Mouse (Mus musculus): Measurements from ENCODE around the gene Eif2d. TPM values are rescaled to one million over a fixed set of nuclear protein-coding genes. Genes with fewer than 3 reads are reported as not detected.

Eif2d gene
- polyA plus RNA-seq, 1 experiment from 2014 or later, result 58.4 TPM

DNA sequence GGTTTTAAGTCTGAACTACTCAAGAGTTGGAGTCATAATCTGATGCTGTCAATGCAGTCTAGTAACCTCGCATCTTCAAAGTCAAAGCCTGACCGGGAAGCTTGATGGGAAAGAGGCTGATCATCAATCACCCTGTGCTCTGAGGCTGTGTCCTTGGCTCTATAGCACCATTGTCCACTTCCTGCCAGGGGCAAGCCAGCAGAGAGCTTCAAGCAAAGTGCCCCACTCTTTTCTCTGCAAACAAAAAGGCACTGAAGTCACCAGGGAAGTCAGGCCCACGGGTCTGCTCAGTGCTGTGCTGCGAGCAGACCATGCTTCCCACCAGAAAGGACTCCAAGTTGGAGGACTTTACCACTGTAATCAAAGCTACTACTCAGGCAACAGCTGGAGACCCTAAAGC is 24.3 kb downstream of the Eif2d start:
- H3K27me3 ChIP-seq, result no peaks in the 10 kb centered on the region
- H3K9ac ChIP-seq (replicated peaks), result no peak overlapping the region
- ATAC-seq (replicated peaks), result no peak
- H3K4me2 ChIP-seq (replicated peaks), result no peak overlapping the region
- no peaks in the 10 kb centered on the region for H3K4me1 ChIP-seq
- no peak overlapping the region for H3K27ac ChIP-seq (replicated peaks)
- WGBS, result 92% methylated on average over 4 of the region's 4 CpGs
- H3K9me3 ChIP-seq, result no peaks in the 10 kb centered on the region
- peaks cover 68% of the 10 kb centered on the region for H3K36me3 ChIP-seq
- H3K4me3 ChIP-seq, result no peak overlapping the region

- no peak overlapping the region for H3K9ac ChIP-seq (replicated peaks)
- no peaks in the 10 kb centered on the region for H3K9me3 ChIP-seq
- no peaks in the 10 kb centered on the region for H3K4me1 ChIP-seq
- no peak overlapping the region for H3K27ac ChIP-seq (replicated peaks)
- peaks cover 60% of the 10 kb centered on the region for H3K36me3 ChIP-seq
- no peaks in the 10 kb centered on the region for H3K27me3 ChIP-seq
- WGBS, result 88% methylated on average over 5 of the region's 5 CpGs
- no peak overlapping the region for H3K4me2 ChIP-seq (replicated peaks)
- no peak for ATAC-seq (replicated peaks)
- no peak overlapping the region for H3K4me3 ChIP-seq
Observed at GRCm38 (mm10) chr1:131178083-131178482, 25.1 kb downstream of the Eif2d start.

DNA sequence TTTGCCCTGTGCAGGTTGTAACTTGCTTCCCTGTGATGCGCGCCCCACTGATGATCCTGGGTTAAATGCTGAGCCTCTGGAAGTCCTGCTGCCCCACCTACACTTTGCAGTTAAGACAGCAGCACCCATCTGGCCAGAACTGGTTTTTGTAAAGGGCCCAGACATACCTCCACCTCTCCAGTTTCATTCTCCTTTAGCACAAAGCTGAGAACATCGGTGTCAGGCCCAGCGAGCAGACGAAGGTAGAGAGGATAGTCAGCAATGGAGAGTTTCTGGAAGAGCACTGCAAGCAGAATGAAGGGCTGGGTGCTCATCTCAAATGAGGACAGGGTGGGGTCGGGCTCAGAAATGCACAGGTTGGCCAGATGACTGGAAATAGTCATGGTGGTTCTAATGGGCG is 27.4 kb downstream of the Eif2d start:
- H3K36me3 ChIP-seq, result peaks cover 40% of the 10 kb centered on the region

DNA sequence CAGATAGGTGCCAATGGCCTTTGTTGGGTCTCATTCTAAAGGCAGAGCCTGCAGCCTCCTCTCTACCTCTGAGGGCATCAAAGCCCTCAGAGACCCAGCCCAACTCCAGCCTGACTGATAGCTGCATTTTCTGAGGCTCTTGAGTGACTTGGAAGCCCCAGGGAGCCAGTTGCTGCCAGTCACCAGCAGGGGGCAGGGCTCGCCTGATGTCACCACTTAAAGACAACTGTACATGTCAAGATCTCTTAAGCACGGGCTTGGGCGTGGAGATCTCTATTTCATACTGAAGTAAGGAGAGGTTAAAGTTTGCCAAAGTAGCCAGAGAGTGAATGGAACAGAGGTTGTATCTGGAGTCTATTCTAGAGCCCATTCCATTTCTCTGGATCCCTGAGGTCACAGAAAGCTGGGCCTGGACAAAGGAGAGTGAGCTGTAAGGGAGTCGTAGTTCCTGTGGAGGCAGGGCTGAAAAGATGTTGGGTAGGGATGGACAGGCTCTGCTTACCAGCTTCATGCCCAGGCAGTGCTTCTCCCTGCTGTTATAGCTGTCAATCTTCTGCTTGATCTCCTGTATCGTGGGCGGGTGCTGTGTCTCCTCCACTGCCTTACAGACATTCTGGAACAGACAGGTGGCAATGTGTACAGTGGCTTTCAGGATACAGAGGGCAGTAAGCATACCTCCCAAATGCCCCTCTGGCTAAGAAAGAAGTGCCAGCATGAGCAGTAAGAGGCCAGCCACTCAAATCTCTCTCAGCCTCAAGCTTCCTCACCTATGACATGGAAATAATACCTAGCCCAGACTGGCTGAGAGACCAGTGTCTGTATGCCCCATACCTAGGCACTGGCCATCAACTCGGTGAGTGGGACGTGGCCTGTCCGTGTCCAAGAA is 28.9 kb downstream of the Eif2d start:
- H3K36me3 ChIP-seq, result peaks cover 27% of the 10 kb centered on the region
- no peak overlapping the region for H3K4me3 ChIP-seq
- H3K9ac ChIP-seq (replicated peaks), result no peak overlapping the region
- no peaks in the 10 kb centered on the region for H3K27me3 ChIP-seq
- 64% methylated on average over 9 of the region's 9 CpGs for WGBS
- H3K27ac ChIP-seq (replicated peaks), result no peak overlapping the region
- no peaks in the 10 kb centered on the region for H3K4me1 ChIP-seq
- no peaks in the 10 kb centered on the region for H3K9me3 ChIP-seq
- ATAC-seq (replicated peaks), result peak; percentile 41
- H3K4me2 ChIP-seq (replicated peaks), result no peak overlapping the region

More for the DNA sequence above, 27.4 kb downstream of the Eif2d start:
- H3K27me3 ChIP-seq, result no peaks in the 10 kb centered on the region
- no peaks in the 10 kb centered on the region for H3K9me3 ChIP-seq
- no peak for ATAC-seq (replicated peaks)
- no peaks in the 10 kb centered on the region for H3K4me1 ChIP-seq
- 95% methylated on average over 7 of the region's 7 CpGs for WGBS
- no peak overlapping the region for H3K9ac ChIP-seq (replicated peaks)
- H3K4me2 ChIP-seq (replicated peaks), result no peak overlapping the region
- H3K27ac ChIP-seq (replicated peaks), result no peak overlapping the region
- no peak overlapping the region for H3K4me3 ChIP-seq

- ATAC-seq (replicated peaks), result no peak
- no peak overlapping the region for H3K9ac ChIP-seq (replicated peaks)
Observed at GRCm38 (mm10) chr1:131183201-131183600, 30.2 kb downstream of the Eif2d start.

GRCm38 (mm10) chr1:131184253-131184955 is 31.4 kb downstream of the Eif2d start:
- no peaks in the 10 kb centered on the region for H3K27me3 ChIP-seq
- H3K4me1 ChIP-seq, result no peaks in the 10 kb centered on the region
- ATAC-seq (replicated peaks), result no peak
- H3K4me2 ChIP-seq (replicated peaks), result no peak overlapping the region
- H3K9me3 ChIP-seq, result no peaks in the 10 kb centered on the region
- H3K9ac ChIP-seq (replicated peaks), result no peak overlapping the region
- H3K36me3 ChIP-seq, result peaks cover 13% of the 10 kb centered on the region; the same call in 1 of the 2 replicates
- no peak overlapping the region for H3K4me3 ChIP-seq
- 89% methylated on average over 9 of the region's 9 CpGs for WGBS
- no peak overlapping the region for H3K27ac ChIP-seq (replicated peaks)

More at GRCm38 (mm10) chr1:131183201-131183600, 30.2 kb downstream of the Eif2d start:
- H3K36me3 ChIP-seq, result peaks cover 15% of the 10 kb centered on the region; the same call in 1 of the 2 replicates
- no peaks in the 10 kb centered on the region for H3K27me3 ChIP-seq
- H3K4me2 ChIP-seq (replicated peaks), result no peak overlapping the region
- H3K9me3 ChIP-seq, result no peaks in the 10 kb centered on the region
- 85% methylated on average over 7 of the region's 7 CpGs for WGBS
- H3K4me1 ChIP-seq, result no peaks in the 10 kb centered on the region
- no peak overlapping the region for H3K4me3 ChIP-seq
- H3K27ac ChIP-seq (replicated peaks), result no peak overlapping the region

GRCm38 (mm10) chr1:131184956-131185660 is 32.1 kb downstream of the Eif2d start:
- ATAC-seq (replicated peaks), result no peak
- peaks cover 6% of the 10 kb centered on the region; the same call in 1 of the 2 replicates for H3K36me3 ChIP-seq
- H3K4me3 ChIP-seq, result no peak overlapping the region

GRCm38 (mm10) chr1:131185821-131186506 is 33.0 kb downstream of the Eif2d start:
- H3K4me1 ChIP-seq, result no peaks in the 10 kb centered on the region
- H3K9ac ChIP-seq (replicated peaks), result no peak overlapping the region
- H3K4me2 ChIP-seq (replicated peaks), result no peak overlapping the region
- no peak for ATAC-seq (replicated peaks)
- H3K9me3 ChIP-seq, result no peaks in the 10 kb centered on the region
- H3K27ac ChIP-seq (replicated peaks), result no peak overlapping the region
- H3K4me3 ChIP-seq, result no peak overlapping the region
- no peaks in the 10 kb centered on the region for H3K27me3 ChIP-seq
- WGBS, result 89% methylated on average over 13 of the region's 13 CpGs
- H3K36me3 ChIP-seq, result no peaks in the 10 kb centered on the region

More at GRCm38 (mm10) chr1:131184956-131185660, 32.1 kb downstream of the Eif2d start:
- 81% methylated on average over 8 of the region's 8 CpGs for WGBS
- Histone ChIP-seq H3K27ac (replicated peaks) (no peak overlapping the region), H3K9me3 (no peaks in the 10 kb centered on the region), H3K4me2 (replicated peaks) (no peak overlapping the region), H3K27me3 (no peaks in the 10 kb centered on the region), H3K4me1 (no peaks in the 10 kb centered on the region), H3K9ac (replicated peaks) (no peak overlapping the region)

GRCm38 (mm10) chr1:131186995-131187394 is 34.0 kb downstream of the Eif2d start:
- no peaks in the 10 kb centered on the region for H3K4me1 ChIP-seq
- no peaks in the 10 kb centered on the region for H3K36me3 ChIP-seq
- WGBS, result 74% methylated on average over 6 of the region's 6 CpGs
- H3K27me3 ChIP-seq, result no peaks in the 10 kb centered on the region
- ATAC-seq (replicated peaks), result no peak
- no peak overlapping the region for H3K4me3 ChIP-seq
- no peak overlapping the region for H3K27ac ChIP-seq (replicated peaks)
- H3K9me3 ChIP-seq, result no peaks in the 10 kb centered on the region
- no peak overlapping the region for H3K4me2 ChIP-seq (replicated peaks)
- H3K9ac ChIP-seq (replicated peaks), result no peak overlapping the region

GRCm38 (mm10) chr1:131187856-131188255 is 34.9 kb downstream of the Eif2d start:
- Histone ChIP-seq H3K4me1 (no peaks in the 10 kb centered on the region), H3K27me3 (no peaks in the 10 kb centered on the region), H3K36me3 (no peaks in the 10 kb centered on the region), H3K27ac (replicated peaks) (no peak overlapping the region), H3K9me3 (no peaks in the 10 kb centered on the region), H3K9ac (replicated peaks) (no peak overlapping the region), H3K4me2 (replicated peaks) (no peak overlapping the region), H3K4me3 (no peak overlapping the region)
- ATAC-seq (replicated peaks), result no peak
- WGBS, result 94% methylated on average over 5 of the region's 5 CpGs

- Histone ChIP-seq H3K4me2 (replicated peaks) (no peak overlapping the region), H3K27me3 (no peaks in the 10 kb centered on the region), H3K27ac (replicated peaks) (no peak overlapping the region), H3K9me3 (no peaks in the 10 kb centered on the region), H3K4me1 (no peaks in the 10 kb centered on the region), H3K36me3 (no peaks in the 10 kb centered on the region), H3K9ac (replicated peaks) (no peak overlapping the region), H3K4me3 (no peak overlapping the region)
- ATAC-seq (replicated peaks), result no peak
- 96% methylated on average over 5 of the region's 5 CpGs for WGBS
Observed at GRCm38 (mm10) chr1:131188655-131189054, 35.7 kb downstream of the Eif2d start.
